Mouse (Mus musculus): ENCODE results near the gene Styx. TPM values are rescaled to one million over a fixed set of nuclear protein-coding genes. Genes with fewer than 3 reads are reported as not detected.

The Styx gene
- polyA plus RNA-seq, 1 experiment from 2014 or later = 47.1 TPM

DNA sequence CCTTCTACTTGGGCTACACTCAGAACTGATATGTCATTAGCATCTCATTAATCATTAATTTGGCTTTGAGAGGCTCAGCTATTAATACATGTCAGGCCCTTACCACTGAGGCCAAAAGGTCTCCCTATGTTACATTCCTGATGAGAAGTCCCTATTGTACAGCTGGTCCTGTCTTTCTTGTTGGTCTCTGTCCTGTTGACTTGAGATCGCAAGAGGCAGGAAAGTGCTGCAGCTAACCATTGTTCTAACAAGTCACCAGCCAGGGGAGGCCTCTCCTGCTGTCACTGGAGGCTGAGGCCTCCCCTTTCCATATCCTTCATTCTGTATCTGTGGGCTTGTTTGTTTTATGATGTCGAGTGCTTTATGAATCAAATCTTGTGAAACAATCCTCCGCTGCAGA, 95.9 kb downstream of the Styx start:
- no peak overlapping the region for H3K4me2 ChIP-seq (replicated peaks)
- H3K9ac ChIP-seq = no peak overlapping the region
- no peak overlapping the region for H3K27ac ChIP-seq
- no peaks in the 10 kb centered on the region for H3K36me3 ChIP-seq
- no peaks in the 10 kb centered on the region for H3K27me3 ChIP-seq (replicated peaks)
- H3K4me3 ChIP-seq = no peak overlapping the region
- no peak for ATAC-seq (ENCODE audit: low FRiP score, low read depth)
- no peaks in the 10 kb centered on the region for H3K9me3 ChIP-seq
- H3K4me1 ChIP-seq = 0 out of 2 replicates have a peak, but pooled peaks cover under 1% of the 10 kb centered on the region
- WGBS = 72% methylated on average over 3 of the region's 3 CpGs

DNA sequence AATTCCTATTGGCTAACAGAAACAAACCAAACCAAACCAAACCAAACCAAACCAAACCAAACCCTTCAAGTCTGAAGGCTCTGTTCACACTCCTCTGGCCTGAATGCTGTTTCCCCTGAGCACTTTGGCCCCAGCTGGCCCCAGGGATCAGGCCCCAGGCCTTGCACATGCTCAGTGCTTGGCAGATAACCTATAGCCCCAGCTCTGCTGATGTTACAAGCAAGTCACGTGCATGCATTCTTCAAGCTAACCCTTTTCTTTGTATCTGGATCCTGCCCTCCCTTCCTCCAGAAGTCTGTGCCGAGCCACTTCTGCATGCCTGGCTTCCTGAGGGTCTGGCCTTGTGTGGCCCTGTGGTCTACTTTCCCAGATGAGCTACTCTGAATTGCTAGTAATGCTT, 100.2 kb downstream of the Styx start:
- no peak for ATAC-seq (ENCODE audit: low FRiP score, low read depth)
- WGBS = 32% methylated on average over 2 of the region's 2 CpGs
- Histone ChIP-seq H3K36me3 (no peaks in the 10 kb centered on the region), H3K4me2 (replicated peaks) (no peak overlapping the region), H3K27ac (no peak overlapping the region), H3K9ac (no peak overlapping the region), H3K27me3 (replicated peaks) (no peaks in the 10 kb centered on the region), H3K4me1 (peaks cover 18% of the 10 kb centered on the region; the same call in 1 of the 2 replicates), H3K4me3 (no peak overlapping the region), H3K9me3 (no peaks in the 10 kb centered on the region)

DNA sequence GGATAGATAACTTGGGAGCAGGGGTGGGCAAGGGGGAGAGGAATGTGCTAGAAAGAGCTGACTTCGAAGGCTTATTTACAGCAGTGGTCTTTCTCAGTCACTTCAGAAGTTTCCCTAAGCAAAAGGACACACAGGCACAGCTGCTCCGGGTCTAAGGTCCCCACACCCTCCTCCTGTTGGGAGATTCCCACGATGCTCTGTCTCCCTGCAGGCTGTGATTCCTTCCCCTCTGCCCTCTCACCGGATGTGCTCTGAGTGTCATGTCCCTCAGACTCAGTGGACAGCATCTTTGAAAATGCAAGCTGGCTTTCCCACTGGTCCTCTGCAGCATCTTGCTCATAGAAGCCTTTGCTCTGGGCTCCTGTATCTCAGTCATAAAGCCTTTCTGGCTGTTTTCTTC, 101.3 kb downstream of the Styx start:
- 60% methylated on average over 4 of the region's 4 CpGs for WGBS
- no peak overlapping the region for H3K27ac ChIP-seq
- H3K4me2 ChIP-seq (replicated peaks) = no peak overlapping the region
- peaks cover 21% of the 10 kb centered on the region; the same call in 1 of the 2 replicates for H3K4me1 ChIP-seq
- no peaks in the 10 kb centered on the region for H3K36me3 ChIP-seq
- H3K9me3 ChIP-seq = no peaks in the 10 kb centered on the region
- H3K27me3 ChIP-seq (replicated peaks) = no peaks in the 10 kb centered on the region
- no peak overlapping the region for H3K4me3 ChIP-seq
- H3K9ac ChIP-seq = no peak overlapping the region
- no peak for ATAC-seq (ENCODE audit: low FRiP score, low read depth)

DNA sequence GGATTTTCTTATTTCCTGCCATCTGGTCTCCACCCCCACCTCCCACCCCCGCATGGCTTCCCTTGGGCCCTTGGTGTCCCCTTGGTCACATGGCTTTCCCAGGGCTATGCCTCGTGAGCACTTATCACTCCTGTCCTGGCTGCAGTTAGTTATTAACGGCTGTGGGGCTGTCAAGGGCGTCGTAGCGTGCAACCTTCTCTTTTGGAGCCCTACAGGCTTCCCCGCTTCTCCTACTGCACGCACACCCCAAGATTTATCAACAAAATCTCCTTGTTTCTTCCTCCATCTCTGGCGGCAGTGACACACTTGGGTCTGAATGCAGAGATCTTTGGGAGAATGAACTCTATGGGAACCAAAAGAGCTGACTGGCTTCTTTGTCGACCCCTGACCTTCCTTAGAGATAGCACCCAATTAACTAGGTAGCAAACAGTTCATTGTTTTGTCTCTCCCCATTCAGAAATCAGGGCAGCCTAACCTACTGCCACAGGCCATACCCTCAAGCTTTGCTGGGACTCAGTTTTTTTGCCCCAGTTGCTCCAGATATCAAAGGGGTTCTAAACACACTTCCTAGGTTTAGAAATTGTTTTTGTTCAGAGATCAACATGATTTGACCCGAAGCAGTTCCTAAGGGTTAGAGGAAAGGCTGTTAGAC, 102.1 kb downstream of the Styx start:
- no peaks in the 10 kb centered on the region for H3K9me3 ChIP-seq
- ATAC-seq (ENCODE audit: low FRiP score, low read depth) = 0 out of 2 replicates have a peak, but pooled peaks have one; percentile 37
- no peak overlapping the region for H3K27ac ChIP-seq
- H3K4me1 ChIP-seq = peaks cover 21% of the 10 kb centered on the region; the same call in 1 of the 2 replicates
- H3K36me3 ChIP-seq = no peaks in the 10 kb centered on the region
- H3K4me2 ChIP-seq (replicated peaks) = no peak overlapping the region
- no peak overlapping the region for H3K9ac ChIP-seq
- H3K27me3 ChIP-seq (replicated peaks) = no peaks in the 10 kb centered on the region
- 31% methylated on average over 11 of the region's 11 CpGs for WGBS
- H3K4me3 ChIP-seq = no peak overlapping the region

DNA sequence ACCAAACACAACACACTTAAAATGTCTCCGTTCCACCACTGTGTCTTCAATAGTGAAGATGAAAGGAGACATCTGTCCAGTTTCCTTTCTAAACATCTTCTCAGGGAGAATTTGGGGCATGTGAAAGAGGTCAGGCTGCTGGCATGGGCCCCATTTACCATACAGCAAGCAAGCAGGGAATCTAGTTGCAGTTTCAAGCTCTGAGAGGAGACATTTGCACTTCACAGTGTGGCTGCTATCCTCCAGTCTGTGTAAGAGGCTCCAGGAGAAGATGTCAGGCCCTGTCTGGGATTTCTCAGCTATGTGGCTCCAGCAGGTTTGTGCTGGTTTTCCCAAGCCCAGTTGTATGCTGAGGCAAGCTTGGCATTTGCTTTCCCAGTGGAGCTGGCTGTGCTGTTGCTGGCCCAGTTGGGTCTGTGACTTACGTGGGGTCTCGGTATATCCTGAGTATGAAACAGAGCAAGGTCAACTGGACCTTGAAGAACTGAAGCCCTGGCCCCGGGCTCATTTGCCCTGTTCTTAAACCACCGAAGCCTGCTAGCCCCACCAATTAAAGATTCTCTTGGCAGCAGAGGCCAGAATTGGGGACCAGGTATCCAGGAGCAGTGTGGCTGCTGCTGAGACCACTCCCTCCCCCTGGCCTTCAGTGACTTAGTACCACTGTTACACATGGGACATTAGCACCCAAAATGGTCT, 102.8 kb downstream of the Styx start:
- Histone ChIP-seq H3K36me3 (no peaks in the 10 kb centered on the region), H3K9me3 (no peaks in the 10 kb centered on the region), H3K9ac (no peak overlapping the region), H3K4me3 (no peak overlapping the region), H3K4me2 (replicated peaks) (no peak overlapping the region), H3K27me3 (replicated peaks) (no peaks in the 10 kb centered on the region), H3K4me1 (peaks cover 21% of the 10 kb centered on the region; the same call in 1 of the 2 replicates), H3K27ac (no peak overlapping the region)
- 71% methylated on average over 5 of the region's 5 CpGs for WGBS
- ATAC-seq (ENCODE audit: low FRiP score, low read depth) = no peak

DNA sequence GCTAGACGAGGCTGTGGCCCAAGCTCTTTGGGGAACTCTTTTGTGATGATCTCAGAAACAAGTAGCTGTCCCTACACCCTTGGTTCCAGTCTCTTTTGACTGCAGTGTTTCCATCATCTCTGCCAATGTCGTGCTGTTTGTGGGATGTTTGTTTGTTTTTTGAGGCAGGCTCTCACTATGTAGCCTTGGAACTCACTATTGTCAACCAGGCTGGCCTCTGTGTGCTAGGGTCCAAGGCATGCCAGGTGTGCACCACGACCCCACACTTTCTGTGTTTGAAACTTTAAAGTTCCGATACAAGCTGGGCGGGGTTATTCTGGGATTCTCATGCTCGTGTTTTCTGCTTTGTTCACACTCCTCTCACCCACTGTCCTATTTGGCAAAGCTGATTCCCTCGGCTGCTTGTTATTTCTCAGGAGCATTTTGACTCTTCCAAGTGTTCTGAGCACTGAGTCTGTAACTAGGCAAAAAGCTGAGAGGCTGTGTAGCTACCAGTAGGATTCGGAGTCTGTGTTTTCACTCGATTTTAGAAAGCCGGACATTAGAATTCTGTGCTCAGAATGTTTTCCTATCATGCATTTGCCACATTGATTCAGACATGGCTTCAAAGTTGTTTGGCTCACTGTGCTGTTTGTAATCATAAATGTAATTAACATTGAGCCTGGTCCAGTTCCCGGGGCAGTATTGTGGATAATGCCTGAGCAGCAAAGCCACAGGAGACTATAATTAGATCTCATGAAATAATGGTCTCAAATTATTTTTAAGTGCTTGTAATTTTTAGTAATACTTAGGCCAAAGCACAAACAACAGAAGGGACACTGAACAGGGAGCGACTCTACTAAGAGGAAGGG, 105.0 kb downstream of the Styx start:
- no peak for ATAC-seq (ENCODE audit: low FRiP score, low read depth)
- Histone ChIP-seq H3K9me3 (no peaks in the 10 kb centered on the region), H3K36me3 (peaks cover 9% of the 10 kb centered on the region), H3K4me3 (no peak overlapping the region), H3K4me1 (peaks cover 21% of the 10 kb centered on the region; the same call in 1 of the 2 replicates), H3K4me2 (replicated peaks) (no peak overlapping the region), H3K27me3 (replicated peaks) (no peaks in the 10 kb centered on the region), H3K27ac (no peak overlapping the region), H3K9ac (no peak overlapping the region)
- 76% methylated on average over 12 of the region's 12 CpGs for WGBS

DNA sequence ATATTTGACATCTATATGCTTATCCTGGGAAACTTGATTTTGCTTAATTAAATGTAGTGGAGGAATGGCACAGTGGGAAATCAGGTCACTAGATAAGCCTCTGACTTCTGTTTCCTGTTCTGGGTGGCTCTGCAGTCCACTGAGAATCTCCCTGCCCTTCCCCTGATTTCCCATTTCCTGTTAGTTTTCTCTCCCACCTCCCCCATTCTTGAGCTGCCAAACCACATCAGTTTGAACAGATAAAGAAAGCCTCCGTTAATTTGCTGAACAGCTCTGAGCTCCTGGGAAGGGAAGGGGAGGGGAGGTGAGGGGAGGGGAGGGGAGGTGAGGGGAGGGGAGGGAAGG, 105.6 kb downstream of the Styx start:
- H3K9me3 ChIP-seq = no peaks in the 10 kb centered on the region
- ATAC-seq (ENCODE audit: low FRiP score, low read depth) = no peak
- peaks cover 21% of the 10 kb centered on the region; the same call in 1 of the 2 replicates for H3K4me1 ChIP-seq
- H3K4me2 ChIP-seq (replicated peaks) = no peak overlapping the region
- peaks cover 14% of the 10 kb centered on the region for H3K36me3 ChIP-seq
- no peak overlapping the region for H3K4me3 ChIP-seq
- H3K27ac ChIP-seq = no peak overlapping the region
- WGBS = 0% methylated on average over 1 of the region's 1 CpGs
- no peaks in the 10 kb centered on the region for H3K27me3 ChIP-seq (replicated peaks)
- no peak overlapping the region for H3K9ac ChIP-seq

DNA sequence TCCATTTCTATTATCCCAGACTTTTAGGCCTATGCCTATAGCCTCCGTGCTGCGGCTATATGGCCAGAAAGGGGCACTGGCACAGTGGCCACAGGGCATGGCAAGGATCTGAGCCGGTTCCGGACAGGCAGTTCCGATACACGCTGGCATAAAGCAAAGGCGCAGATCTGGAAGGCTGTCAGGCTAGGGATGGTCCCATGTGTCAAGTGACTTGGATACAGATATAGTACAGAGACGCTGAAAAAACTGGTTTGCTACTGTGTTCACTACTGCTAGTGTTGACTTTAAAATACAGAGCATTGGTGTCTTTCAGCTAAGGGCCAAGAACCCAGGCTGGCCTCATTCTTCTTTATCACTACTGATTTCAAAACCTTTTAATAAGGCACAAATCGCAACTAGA, 106.1 kb downstream of the Styx start:
- Histone ChIP-seq H3K4me1 (peaks cover 22% of the 10 kb centered on the region; the same call in 1 of the 2 replicates), H3K27ac (no peak overlapping the region)

DNA sequence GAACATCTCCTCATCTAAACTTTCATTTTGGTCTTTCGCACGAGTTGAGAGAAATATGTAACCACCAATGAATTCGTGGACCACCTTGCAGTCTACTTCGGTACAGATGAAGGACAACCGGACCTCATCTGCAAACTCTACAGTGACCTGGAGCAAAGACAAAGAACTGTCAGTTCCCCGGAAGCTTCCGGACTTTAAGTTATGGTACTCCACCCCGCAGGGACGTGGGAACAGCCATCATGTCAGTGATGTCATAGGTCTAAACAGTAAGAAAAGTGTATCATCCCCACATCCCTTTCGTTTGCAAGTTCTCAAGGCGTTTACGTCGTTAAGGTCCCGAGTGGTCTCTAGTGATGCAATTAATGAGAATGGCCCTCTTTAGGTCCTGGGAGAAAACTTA, 109.0 kb downstream of the Styx start:
- Histone ChIP-seq H3K4me1 (peaks cover 29% of the 10 kb centered on the region), H3K36me3 (peaks cover 26% of the 10 kb centered on the region), H3K27me3 (replicated peaks) (no peaks in the 10 kb centered on the region), H3K4me3 (no peak overlapping the region), H3K9ac (no peak overlapping the region), H3K27ac (no peak overlapping the region), H3K9me3 (no peaks in the 10 kb centered on the region), H3K4me2 (replicated peaks) (no peak overlapping the region)
- WGBS = 96% methylated on average over 14 of the region's 14 CpGs
- ATAC-seq (ENCODE audit: low FRiP score, low read depth) = no peak

More for the DNA sequence above, 106.1 kb downstream of the Styx start:
- WGBS = 85% methylated on average over 9 of the region's 9 CpGs
- Histone ChIP-seq H3K36me3 (peaks cover 19% of the 10 kb centered on the region), H3K4me2 (replicated peaks) (no peak overlapping the region), H3K4me3 (no peak overlapping the region), H3K9ac (no peak overlapping the region), H3K27me3 (replicated peaks) (no peaks in the 10 kb centered on the region), H3K9me3 (no peaks in the 10 kb centered on the region)
- ATAC-seq (ENCODE audit: low FRiP score, low read depth) = no peak

DNA sequence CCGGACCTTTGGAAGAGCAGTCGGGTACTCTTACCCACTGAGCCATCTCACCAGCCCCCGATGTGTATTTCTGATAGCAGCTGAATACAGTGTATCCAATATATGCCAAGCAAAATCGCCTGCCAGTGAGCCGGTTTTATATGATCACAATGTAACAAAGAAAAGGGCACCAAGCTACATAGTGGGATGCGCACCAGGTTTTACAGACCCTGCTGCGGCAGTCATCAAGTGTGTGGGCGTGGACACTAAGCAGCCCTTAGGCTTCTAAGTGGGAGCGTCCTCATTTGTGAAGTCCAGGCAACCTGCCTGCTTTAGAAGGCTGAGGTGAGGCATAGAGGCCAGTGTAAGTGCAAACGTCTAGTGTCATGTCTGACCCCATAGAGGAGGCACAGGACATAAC, 109.6 kb downstream of the Styx start:
- peaks cover 29% of the 10 kb centered on the region for H3K4me1 ChIP-seq
- ATAC-seq (ENCODE audit: low FRiP score, low read depth) = no peak
- no peaks in the 10 kb centered on the region for H3K9me3 ChIP-seq
- peaks cover 30% of the 10 kb centered on the region for H3K36me3 ChIP-seq
- WGBS = 90% methylated on average over 10 of the region's 10 CpGs
- no peak overlapping the region for H3K9ac ChIP-seq
- no peak overlapping the region for H3K4me3 ChIP-seq
- H3K27ac ChIP-seq = no peak overlapping the region
- no peaks in the 10 kb centered on the region for H3K27me3 ChIP-seq (replicated peaks)
- no peak overlapping the region for H3K4me2 ChIP-seq (replicated peaks)

DNA sequence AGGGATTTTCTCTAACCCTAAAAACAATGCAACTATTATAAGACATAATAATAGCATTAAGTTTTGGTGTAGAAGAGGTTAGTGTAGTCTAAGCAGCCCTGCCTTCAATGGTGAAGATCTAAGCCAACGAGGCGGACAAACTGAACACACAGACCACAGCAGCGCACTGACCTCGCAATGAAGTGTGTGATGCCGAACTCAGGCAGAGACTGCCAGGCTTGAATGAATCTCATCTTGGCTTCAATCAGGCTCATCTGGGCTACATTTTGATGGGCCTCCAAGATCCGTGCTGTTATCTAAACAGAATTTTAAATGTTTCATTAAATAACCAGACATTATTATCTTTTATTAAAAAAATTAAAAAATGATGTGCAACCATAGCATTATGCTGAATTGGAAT, 111.1 kb downstream of the Styx start:
- ATAC-seq (ENCODE audit: low FRiP score, low read depth) = peak; percentile 32; the same call in 1 of the 2 replicates
- no peak overlapping the region for H3K9ac ChIP-seq
- H3K27ac ChIP-seq = no peak overlapping the region
- peaks cover 25% of the 10 kb centered on the region for H3K4me1 ChIP-seq
- 81% methylated on average over 6 of the region's 6 CpGs for WGBS
- no peaks in the 10 kb centered on the region for H3K9me3 ChIP-seq
- no peak overlapping the region for H3K4me3 ChIP-seq
- H3K27me3 ChIP-seq (replicated peaks) = no peaks in the 10 kb centered on the region
- H3K36me3 ChIP-seq = peaks cover 43% of the 10 kb centered on the region
- no peak overlapping the region for H3K4me2 ChIP-seq (replicated peaks)

DNA sequence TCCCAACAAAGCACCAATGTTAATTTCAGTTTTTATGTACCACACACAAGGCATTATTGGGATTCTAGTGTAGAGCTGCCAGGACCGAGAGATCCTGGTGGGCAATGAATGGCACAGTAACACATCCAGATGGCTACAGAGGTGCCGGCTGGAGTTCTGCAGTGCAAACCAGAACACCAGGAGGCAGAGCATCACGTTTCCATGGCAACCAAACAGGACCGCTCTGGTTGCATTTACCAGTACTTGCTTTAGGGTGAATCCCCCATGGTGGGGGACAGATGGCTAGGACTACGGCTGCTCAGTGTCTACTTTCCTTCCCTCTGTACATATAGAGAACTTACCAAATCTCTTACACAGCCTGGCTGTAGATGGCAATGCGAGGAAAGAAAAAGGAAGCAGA, 111.5 kb downstream of the Styx start:
- peaks cover 47% of the 10 kb centered on the region for H3K36me3 ChIP-seq

More for the DNA sequence above, 111.5 kb downstream of the Styx start:
- Histone ChIP-seq H3K27ac (no peak overlapping the region), H3K9ac (no peak overlapping the region), H3K4me3 (no peak overlapping the region), H3K4me2 (replicated peaks) (no peak overlapping the region), H3K4me1 (peaks cover 25% of the 10 kb centered on the region), H3K9me3 (no peaks in the 10 kb centered on the region), H3K27me3 (replicated peaks) (no peaks in the 10 kb centered on the region)
- 22% methylated on average over 6 of the region's 6 CpGs for WGBS
- peak; percentile 87 for ATAC-seq (ENCODE audit: low FRiP score, low read depth)

All from neural tube, embryonic 12.5 days (tissue).